ENCODE assay signal across 9 mouse cellular contexts in the genomic region with DNA sequence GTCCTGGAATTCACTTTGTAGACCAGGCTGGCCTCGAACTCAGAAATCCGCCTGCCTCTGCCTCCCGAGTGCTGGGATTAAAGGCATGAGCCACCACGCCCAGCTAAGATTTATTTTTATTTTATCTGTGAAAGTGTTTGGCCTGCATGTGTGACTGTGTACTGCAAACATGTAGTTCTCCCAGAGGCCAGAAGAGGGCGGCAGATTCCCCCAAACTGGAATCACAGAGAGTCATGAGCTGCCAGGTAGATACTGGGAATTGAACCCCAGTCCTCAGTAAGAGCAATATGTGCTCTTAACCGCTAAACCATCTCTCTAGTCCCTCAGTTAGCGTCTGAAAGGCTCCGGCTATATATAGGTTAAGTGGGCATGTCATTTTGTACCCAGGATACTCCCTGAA. TPM values are rescaled to one million over a fixed set of nuclear protein-coding genes. Genes with fewer than 3 reads are reported as not detected.
DNase-seq lines count a peak whose midpoint lies in the region; ATAC-seq and TF ChIP-seq lines count a peak whose summit lies in the region.
"Had no signal": no experiment of that assay in that cellular context is flagged by ENCODE, and none has a peak within 500 bp of the region (broad histone marks: within the 10 kb centered on the region; RNA-seq: fewer than 3 reads in every experiment).

No protein-coding gene starts in this region.

- peaks cover under 1% of the 10 kb centered on the region for H3K27me3 ChIP-seq in lung, embryonic 14.5 days (ENCODE audit: insufficient read depth, low read length)

- no peak overlapping the region for H3K9ac ChIP-seq in lung, embryonic 14.5 days
- H3K9ac ChIP-seq: neural tube, embryonic 12.5 days had no signal

- no peaks in the 10 kb centered on the region for H3K9me3 ChIP-seq in lung, embryonic 14.5 days (ENCODE audit: low read depth, low read length)
- H3K9me3 ChIP-seq: neural tube, embryonic 12.5 days had no signal

- H3K4me3 ChIP-seq in lung, embryonic 14.5 days (ENCODE audit: low read depth, low read length), result no peak overlapping the region
- H3K4me3 ChIP-seq: neural tube, embryonic 12.5 days had no signal

- H3K4me1 ChIP-seq in lung, embryonic 14.5 days (ENCODE audit: insufficient read depth), result no peaks in the 10 kb centered on the region

- peak; percentile 48 to 49 for DNase-seq in cerebellum, postnatal 36 days
- no peak for DNase-seq in cerebellum, adult 9-11 months
- peak; percentile 52 for DNase-seq in lung, embryonic 14.5 days
- no peak for DNase-seq in lung, postnatal 25 days (ENCODE audit: low spot score)
- peak; percentile 28 for DNase-seq in c-Kit-negative CD71-positive TER-119-positive erythroid progenitor cells, embryonic 14.5 days (ENCODE audit: low read depth, low spot score)
- DNase-seq in mesoderm, embryonic 11.5 days (ENCODE audit: low read depth, low spot score), result peak; percentile 55
- no peak for DNase-seq in right cerebral cortex, postnatal 10 days (ENCODE audit: low spot score in 2 of 2)
- no peak for DNase-seq in urinary bladder, postnatal 25 days (ENCODE audit: low spot score)

- WGBS in lung, embryonic 14.5 days, result 43% methylated on average over 8 of the region's 8 CpGs

- no peak overlapping the region for H3K27ac ChIP-seq in lung, embryonic 14.5 days (ENCODE audit: low read depth)
- H3K27ac ChIP-seq: neural tube, embryonic 12.5 days had no signal

- TF ChIP-seq CTCF in lung, embryonic 14.5 days (IDR thresholded peaks at IDR 0.05; ENCODE audit: low read depth), result peak; percentile 67

- no peaks in the 10 kb centered on the region for H3K36me3 ChIP-seq in lung, embryonic 14.5 days (ENCODE audit: insufficient read depth)

- no peak for ATAC-seq in lung, embryonic 14.5 days (ENCODE audit: insufficient read depth)

- H3K4me2 ChIP-seq in lung, embryonic 14.5 days, result no peak overlapping the region
- H3K4me2 ChIP-seq: neural tube, embryonic 12.5 days had no signal

RNA-seq across cellular contexts. Expression of a gene that starts 7.4 kb away (rescaled TPM):
- polyA plus RNA-seq in lung, embryonic 14.5 days (2014; fragmentation: Nextera tagmentation; extraction: Ambion mirVana), result 2.1 and 2.4 TPM in 2 replicates

RNA-seq across cellular contexts. Expression of a gene that starts 19.5 kb away (rescaled TPM):
- 0.38 TPM in 2 replicates for polyA plus RNA-seq in lung, embryonic 14.5 days (2014; fragmentation: Nextera tagmentation; extraction: Ambion mirVana)

RNA-seq across cellular contexts. Expression of a gene that starts 26.4 kb away (rescaled TPM):
- 0.37 TPM in 1 of 2 replicates, not detected in the other for polyA plus RNA-seq in lung, embryonic 14.5 days (2014; fragmentation: Nextera tagmentation; extraction: Ambion mirVana)

RNA-seq across cellular contexts. Expression of a gene that starts 26.5 kb away (rescaled TPM):
- polyA plus RNA-seq in lung, embryonic 14.5 days (2014; fragmentation: Nextera tagmentation; extraction: Ambion mirVana), result 306 and 314 TPM in 2 replicates

RNA-seq across cellular contexts. Expression of a gene that starts 29.8 kb away (rescaled TPM):
- polyA plus RNA-seq in lung, embryonic 14.5 days (2014; fragmentation: Nextera tagmentation; extraction: Ambion mirVana), result not detected in 2 replicates
- polyA plus RNA-seq: neural tube, embryonic 12.5 days had no signal

Comparison
In these comparisons a context has a peak if more than half of its experiments do, and no peak if none do; other contexts are left out.
1. DNase-seq: peak in cerebellum, postnatal 36 days (2 of 2), lung, embryonic 14.5 days (single experiment), c-Kit-negative CD71-positive TER-119-positive erythroid progenitor cells, embryonic 14.5 days (single experiment) and mesoderm, embryonic 11.5 days (single experiment); none in cerebellum, adult 9-11 months (single experiment), lung, postnatal 25 days (single experiment), right cerebral cortex, postnatal 10 days (0 of 2) and urinary bladder, postnatal 25 days (single experiment).